Mouse (Mus musculus): ENCODE results near the gene Ate1. TPM values are rescaled to one million over a fixed set of nuclear protein-coding genes. Genes with fewer than 3 reads are reported as not detected.
"Not testable (repeated sequence)": the region's sequence is repeated elsewhere in the genome, so short reads cannot be mapped to it uniquely, and the experiment has no call there.

Gene Ate1
- polyA plus RNA-seq, 1 experiment, result 30.2 TPM

GRCm38 (mm10) chr7:130471045-130471444 lies 49.1 kb downstream of the Ate1 start:
- no peak for TF ChIP-seq CTCF (IDR thresholded peaks at IDR 0.05; ENCODE audit: borderline replicate concordance, extremely low read depth, insufficient read depth, insufficient read length)
- no peak for TF ChIP-seq POLR2A (IDR thresholded peaks at IDR 0.05; ENCODE audit: borderline replicate concordance, extremely low read depth, insufficient read depth, insufficient read length, poor library complexity, severe bottlenecking)
- peak; percentile 74 for DNase-seq (ENCODE audit: low read depth)

GRCm38 (mm10) chr7:130455587-130456246 lies 64.5 kb downstream of the Ate1 start:
- no peak for DNase-seq (ENCODE audit: low read depth)
- no peak for TF ChIP-seq POLR2A (IDR thresholded peaks at IDR 0.05; ENCODE audit: borderline replicate concordance, extremely low read depth, insufficient read depth, insufficient read length, poor library complexity, severe bottlenecking)

- TF ChIP-seq POLR2A (IDR thresholded peaks at IDR 0.05; ENCODE audit: borderline replicate concordance, extremely low read depth, insufficient read depth, insufficient read length, poor library complexity, severe bottlenecking), result no peak
- TF ChIP-seq CTCF (IDR thresholded peaks at IDR 0.05; ENCODE audit: borderline replicate concordance, extremely low read depth, insufficient read depth, insufficient read length), result no peak
- no peak for DNase-seq (ENCODE audit: low read depth)
Measured at GRCm38 (mm10) chr7:130454226-130454625, 65.9 kb downstream of the Ate1 start.

DNA sequence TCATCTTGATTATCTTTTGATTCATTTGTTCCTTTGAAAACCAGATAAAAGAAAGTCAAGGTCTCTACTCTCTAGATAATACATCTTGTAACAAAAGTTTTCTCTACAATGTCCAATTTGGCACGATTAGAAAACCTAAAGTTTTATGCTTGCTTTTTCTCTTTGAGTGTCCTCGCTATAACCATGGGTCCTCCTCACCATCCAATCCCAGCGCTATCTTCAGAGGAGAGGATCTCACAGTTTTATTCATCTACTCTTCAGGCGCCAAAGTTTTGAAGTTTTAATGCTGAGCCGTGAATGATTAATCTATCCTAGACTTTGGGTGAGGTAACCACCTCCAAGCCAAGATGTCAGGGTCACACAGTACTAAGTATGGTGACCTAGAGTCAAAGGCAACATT lies 84.4 kb downstream of the Ate1 start:
- no peak for TF ChIP-seq POLR2A (IDR thresholded peaks at IDR 0.05; ENCODE audit: borderline replicate concordance, extremely low read depth, insufficient read depth, insufficient read length, poor library complexity, severe bottlenecking)
- DNase-seq (ENCODE audit: low read depth), result no peak

DNA sequence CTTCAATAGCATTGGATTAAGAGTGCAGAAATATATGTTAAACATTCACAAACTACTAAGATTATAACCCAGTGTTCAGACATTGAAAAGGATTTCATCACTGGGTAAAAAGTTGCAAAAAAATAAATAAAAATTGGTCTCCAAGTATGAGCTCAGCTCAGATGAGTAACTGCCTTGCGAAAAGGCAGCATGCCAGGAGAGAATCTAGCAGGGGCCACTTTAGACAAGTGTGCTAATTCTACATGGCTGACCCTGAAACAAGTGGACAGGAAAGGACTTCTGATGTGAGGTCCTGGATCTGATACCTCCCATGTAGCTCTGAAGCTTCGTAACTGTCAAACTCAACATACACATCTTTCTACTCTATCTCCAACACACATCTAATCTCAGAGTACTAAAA lies 88.0 kb downstream of the Ate1 start:
- no peak for DNase-seq (ENCODE audit: low read depth)
- TF ChIP-seq CTCF (IDR thresholded peaks at IDR 0.05; ENCODE audit: borderline replicate concordance, extremely low read depth, insufficient read depth, insufficient read length) (no peak), POLR2A (IDR thresholded peaks at IDR 0.05; ENCODE audit: borderline replicate concordance, extremely low read depth, insufficient read depth, insufficient read length, poor library complexity, severe bottlenecking) (no peak)

DNA sequence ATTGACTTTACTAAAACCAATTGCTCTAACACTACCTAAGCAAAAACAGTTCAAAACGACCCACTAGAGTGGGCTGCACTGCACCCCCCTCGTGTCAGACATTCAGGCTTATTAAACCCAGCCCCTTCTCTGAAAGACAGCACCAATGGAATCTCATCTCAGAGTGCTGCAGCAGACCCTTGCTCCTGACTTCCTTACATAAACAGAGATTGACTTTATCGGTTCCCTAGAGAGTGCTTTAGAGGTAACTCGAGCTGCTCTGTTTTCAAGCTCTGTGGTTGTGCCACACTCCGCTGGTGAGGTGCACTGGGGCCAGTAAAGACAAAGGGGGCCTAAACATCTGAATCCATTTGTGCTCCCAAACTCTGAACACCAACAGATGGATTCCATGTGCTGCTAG lies 93.6 kb downstream of the Ate1 start:
- TF ChIP-seq POLR2A (IDR thresholded peaks at IDR 0.05; ENCODE audit: borderline replicate concordance, extremely low read depth, insufficient read depth, insufficient read length, poor library complexity, severe bottlenecking) (no peak), CTCF (IDR thresholded peaks at IDR 0.05; ENCODE audit: borderline replicate concordance, extremely low read depth, insufficient read depth, insufficient read length) (no peak)
- DNase-seq (ENCODE audit: low read depth), result peak; percentile 13

DNA sequence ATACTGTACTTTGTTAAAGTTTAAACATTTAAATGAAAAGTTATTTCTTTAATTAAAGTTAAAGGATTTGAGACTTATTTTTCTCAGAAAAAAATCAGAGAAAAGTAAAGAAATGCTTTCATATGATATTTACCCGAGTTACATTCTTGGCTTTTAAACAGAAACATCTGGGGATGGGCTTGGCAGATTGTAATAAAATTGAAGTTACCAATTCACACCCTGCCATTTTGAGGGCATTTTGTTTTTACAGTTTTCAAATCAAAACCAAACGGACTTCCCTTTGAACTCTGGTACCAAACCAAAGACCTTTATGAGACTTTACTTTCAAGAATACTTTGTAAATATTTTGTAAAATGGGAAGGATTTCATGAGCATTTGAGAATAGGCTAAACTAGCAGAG lies 94.2 kb downstream of the Ate1 start:
- DNase-seq (ENCODE audit: low read depth), result no peak
- no peak for TF ChIP-seq CTCF (IDR thresholded peaks at IDR 0.05; ENCODE audit: borderline replicate concordance, extremely low read depth, insufficient read depth, insufficient read length)
- no peak for TF ChIP-seq POLR2A (IDR thresholded peaks at IDR 0.05; ENCODE audit: borderline replicate concordance, extremely low read depth, insufficient read depth, insufficient read length, poor library complexity, severe bottlenecking)

- TF ChIP-seq POLR2A (IDR thresholded peaks at IDR 0.05; ENCODE audit: borderline replicate concordance, extremely low read depth, insufficient read depth, insufficient read length, poor library complexity, severe bottlenecking), result no peak
- no peak for DNase-seq (ENCODE audit: low read depth)
Measured at GRCm38 (mm10) chr7:130419961-130420360, 100.2 kb downstream of the Ate1 start.

DNA sequence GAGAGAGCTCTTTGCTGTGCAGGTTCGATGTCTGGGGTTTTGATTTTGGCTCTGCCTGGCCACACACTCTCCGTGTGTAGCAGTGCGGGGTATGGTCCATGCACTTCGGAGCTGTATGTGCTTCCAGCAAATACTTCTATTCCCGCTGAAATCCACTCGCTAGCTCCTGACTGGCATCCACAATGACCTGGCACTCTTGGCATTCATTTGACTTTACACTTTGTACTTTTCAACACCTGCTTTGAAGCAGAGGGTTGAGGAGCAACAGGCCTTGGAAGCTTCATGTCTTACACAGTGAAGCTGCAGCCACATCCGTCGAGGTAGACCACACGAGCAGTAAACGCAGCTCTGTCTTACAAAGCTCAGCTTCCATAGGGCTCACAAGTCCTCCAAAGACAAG lies 112.5 kb downstream of the Ate1 start:
- TF ChIP-seq POLR2A (IDR thresholded peaks at IDR 0.05; ENCODE audit: borderline replicate concordance, extremely low read depth, insufficient read depth, insufficient read length, poor library complexity, severe bottlenecking) (no peak), CTCF (IDR thresholded peaks at IDR 0.05; ENCODE audit: borderline replicate concordance, extremely low read depth, insufficient read depth, insufficient read length) (no peak)
- DNase-seq (ENCODE audit: low read depth), result peak; percentile 11

- DNase-seq (ENCODE audit: low read depth), result peak; percentile 64
- no peak for TF ChIP-seq CTCF (IDR thresholded peaks at IDR 0.05; ENCODE audit: borderline replicate concordance, extremely low read depth, insufficient read depth, insufficient read length)
- TF ChIP-seq POLR2A (IDR thresholded peaks at IDR 0.05; ENCODE audit: borderline replicate concordance, extremely low read depth, insufficient read depth, insufficient read length, poor library complexity, severe bottlenecking), result no peak
Measured at GRCm38 (mm10) chr7:130403346-130403745, 116.8 kb downstream of the Ate1 start.

DNA sequence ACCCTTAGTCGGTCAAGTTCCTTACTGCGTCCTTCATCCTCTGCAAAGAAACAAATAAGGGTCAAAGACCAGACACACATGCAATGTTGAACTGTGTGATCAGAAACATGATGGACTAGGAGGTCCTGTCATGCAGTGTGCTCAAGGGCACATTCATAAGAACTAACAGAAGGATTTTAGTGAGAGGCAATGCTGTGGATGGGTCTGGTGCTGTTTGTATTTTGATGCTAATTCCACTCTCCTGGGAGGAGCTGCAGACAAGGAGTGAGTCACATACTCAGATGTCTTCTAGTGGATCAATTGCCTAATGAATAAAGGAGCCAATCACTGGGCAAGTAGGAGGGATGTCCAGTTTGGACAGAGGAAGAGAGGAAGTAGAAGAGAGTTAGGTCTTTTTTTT lies 125.5 kb downstream of the Ate1 start:
- no peak for TF ChIP-seq POLR2A (IDR thresholded peaks at IDR 0.05; ENCODE audit: borderline replicate concordance, extremely low read depth, insufficient read depth, insufficient read length, poor library complexity, severe bottlenecking)
- TF ChIP-seq CTCF (IDR thresholded peaks at IDR 0.05; ENCODE audit: borderline replicate concordance, extremely low read depth, insufficient read depth, insufficient read length), result no peak
- DNase-seq (ENCODE audit: low read depth), result no peak

DNA sequence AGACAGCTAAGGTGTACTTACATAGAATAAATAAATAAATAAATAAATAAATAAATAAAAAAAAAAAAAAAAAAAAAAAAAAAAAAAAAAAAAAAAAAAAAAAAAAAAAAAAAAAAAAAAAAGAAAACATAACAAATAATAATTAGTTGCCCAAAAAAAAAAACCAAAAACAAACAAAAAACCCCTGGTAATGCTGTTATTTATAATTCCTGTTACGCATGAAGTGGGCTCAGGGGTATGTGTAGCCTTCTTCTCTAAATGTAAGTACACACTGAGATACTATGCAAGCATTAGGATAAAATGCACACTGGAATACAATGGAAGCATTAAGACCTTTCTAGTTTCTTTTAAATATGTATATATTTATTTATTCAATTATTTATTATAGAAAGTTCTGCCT lies 130.1 kb downstream of the Ate1 start:
- not testable (repeated sequence) for DNase-seq (ENCODE audit: low read depth)

DNA sequence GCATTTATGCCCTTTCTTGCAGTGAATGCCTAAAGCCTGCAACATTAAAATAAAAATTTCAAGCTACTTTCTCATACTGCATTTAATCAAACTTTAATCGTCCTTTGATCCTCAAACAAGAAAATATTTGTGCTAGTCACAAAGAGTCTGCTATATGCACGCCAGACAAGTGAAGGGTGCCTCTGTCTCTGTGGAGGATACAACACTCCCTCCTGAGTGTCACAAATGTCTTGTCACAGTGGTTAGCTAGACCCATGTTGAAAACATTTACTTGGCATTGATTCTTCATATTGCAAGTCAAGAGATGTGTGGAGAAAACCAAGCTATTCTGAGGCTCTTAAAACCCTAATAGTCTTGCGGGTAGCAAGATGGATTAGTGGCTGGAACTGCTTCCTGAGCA lies 133.9 kb downstream of the Ate1 start:
- TF ChIP-seq CTCF (IDR thresholded peaks at IDR 0.05; ENCODE audit: borderline replicate concordance, extremely low read depth, insufficient read depth, insufficient read length), result no peak
- TF ChIP-seq POLR2A (IDR thresholded peaks at IDR 0.05; ENCODE audit: borderline replicate concordance, extremely low read depth, insufficient read depth, insufficient read length, poor library complexity, severe bottlenecking), result no peak
- peak; percentile 58 for DNase-seq (ENCODE audit: low read depth)

Measured in brain, embryonic 14.5 days (tissue).